Mouse (Mus musculus) CH12.LX (cell line): ENCODE results near the gene Chchd3. TPM values are rescaled to one million over a fixed set of nuclear protein-coding genes. Genes with fewer than 3 reads are reported as not detected.

Experiments
- DNase-seq: peaks from one replicate; pipeline ENCODE4 v3.0.0-alpha.2; 2013; ENCODE audit errors: extremely low read depth
- H3K27ac ChIP-seq: 2 replicates; pipeline ENCODE4 v1.5.1; 2012; ENCODE audit warnings: low read depth, mild to moderate bottlenecking, control low read depth, moderate library complexity; ENCODE audit not compliant: insufficient read depth
- H3K27me3 ChIP-seq: replicated peaks from 2 replicates; pipeline ENCODE3; 2012; ENCODE audit warnings: inconsistent platforms
- H3K36me3 ChIP-seq, 2 experiments: replicated peaks in 1 of 2; 2 replicates each; pipeline versions ENCODE3 to v1.6.1; 2012; ENCODE audit warnings: inconsistent platforms in 1 of 2, low read length in 1 of 2, mild to moderate bottlenecking in 1 of 2, mixed read lengths in 1 of 2, moderate library complexity in 1 of 2; ENCODE audit not compliant: control insufficient read depth in 1 of 2, insufficient read depth in 1 of 2
- H3K4me1 ChIP-seq, 2 experiments: 2 replicates each; pipeline ENCODE4 v1.6.1; 2012; ENCODE audit warnings: inconsistent platforms in 1 of 2, moderate library complexity in 1 of 2; ENCODE audit not compliant: insufficient read depth in 2 of 2, control insufficient read depth in 1 of 2
- H3K4me2 ChIP-seq: 2 replicates; pipeline ENCODE4 v1.6.1; 2012; ENCODE audit warnings: low read depth, mild to moderate bottlenecking, control low read depth; ENCODE audit not compliant: poor library complexity, insufficient read depth, severe bottlenecking
- H3K4me3 ChIP-seq, 3 experiments: fragments of 150-350 bp in 1 of 3; sonication (generic) in 1 of 3; replicated peaks in 1 of 3; 2 replicates each; pipeline versions ENCODE3 to v1.5.1; 2011 to 2012; ENCODE audit warnings: low read depth in 2 of 3, low read length in 2 of 3, mild to moderate bottlenecking in 2 of 3, moderate library complexity in 2 of 3, control low read depth in 1 of 3, improper control_type of control experiment in 1 of 3, inconsistent platforms in 1 of 3, mixed read lengths in 1 of 3; ENCODE audit not compliant: poor library complexity in 1 of 3
- H3K79me2 ChIP-seq: replicated peaks from 2 replicates; pipeline ENCODE4 v1.6.1; 2012; ENCODE audit warnings: mild to moderate bottlenecking, moderate library complexity; ENCODE audit not compliant: control insufficient read depth, poor library complexity, insufficient read depth, severe bottlenecking; ENCODE audit errors: extremely low read depth
- H3K9ac ChIP-seq: 2 replicates; pipeline ENCODE4 v1.6.1; 2012; ENCODE audit warnings: low read depth, mild to moderate bottlenecking, control low read depth, moderate library complexity; ENCODE audit not compliant: insufficient read depth
- H3K9me3 ChIP-seq: replicated peaks from 2 replicates; pipeline ENCODE3; 2012; ENCODE audit warnings: low read length, inconsistent platforms, mixed read lengths
- CHD2 ChIP-seq: IDR thresholded peaks from 2 replicates; pipeline ENCODE4 v1.6.1; 2011; ENCODE audit warnings: low read length, improper control_type of control experiment
- E2F4 ChIP-seq: IDR thresholded peaks from 2 replicates; pipeline ENCODE4 v1.6.1; 2011; ENCODE audit warnings: low read depth, low read length, improper control_type of control experiment; ENCODE audit not compliant: insufficient replicate concordance
- EP300 ChIP-seq: IDR thresholded peaks from 2 replicates; pipeline ENCODE4 v1.6.1; 2011; ENCODE audit warnings: low read length, improper control_type of control experiment
- ETS1 ChIP-seq: conservative IDR thresholded peaks from 2 replicates; pipeline ENCODE4 v1.6.1; 2012; ENCODE audit warnings: low read depth, mild to moderate bottlenecking, inconsistent platforms, low read length, improper control_type of control experiment, moderate library complexity
- GABPA ChIP-seq: IDR thresholded peaks from 2 replicates; pipeline ENCODE4 v1.6.1; 2012; ENCODE audit warnings: low read depth, low read length, improper control_type of control experiment, inconsistent platforms; ENCODE audit not compliant: insufficient replicate concordance
- HCFC1 ChIP-seq: IDR thresholded peaks from 2 replicates; pipeline ENCODE4 v1.6.1; 2012; ENCODE audit warnings: low read depth, mild to moderate bottlenecking, inconsistent platforms, low read length, improper control_type of control experiment
- IRF4 ChIP-seq: IDR thresholded peaks from 2 replicates; pipeline ENCODE4 v1.6.1; 2014; ENCODE audit warnings: low read depth, mild to moderate bottlenecking, inconsistent platforms, low read length, improper control_type of control experiment
- KAT2A ChIP-seq: IDR thresholded peaks from 2 replicates; pipeline ENCODE4 v1.6.1; 2012; ENCODE audit warnings: low read length, improper control_type of control experiment, inconsistent platforms; ENCODE audit not compliant: insufficient replicate concordance
- MAZ ChIP-seq: IDR thresholded peaks from 2 replicates; pipeline ENCODE4 v1.6.1; 2012; ENCODE audit warnings: low read depth, mild to moderate bottlenecking, inconsistent platforms, low read length, improper control_type of control experiment, moderate library complexity
- MEF2A ChIP-seq: IDR thresholded peaks from 2 replicates; pipeline ENCODE4 v1.6.1; 2014; ENCODE audit warnings: low read depth, mild to moderate bottlenecking, inconsistent platforms, low read length, improper control_type of control experiment, borderline replicate concordance
- NELFE ChIP-seq: IDR thresholded peaks from 2 replicates; pipeline ENCODE4 v1.6.1; 2011; ENCODE audit warnings: low read depth, low read length, improper control_type of control experiment
- NRF1 ChIP-seq: IDR thresholded peaks from 2 replicates; pipeline ENCODE4 v1.6.1; 2014; ENCODE audit warnings: low read depth, mild to moderate bottlenecking, inconsistent platforms, low read length, improper control_type of control experiment, moderate library complexity
- PAX5 ChIP-seq: IDR thresholded peaks from 2 replicates; pipeline ENCODE4 v1.6.1; 2012; ENCODE audit warnings: low read length, inconsistent platforms, mixed read lengths
- POLR2A ChIP-seq: IDR thresholded peaks from 2 replicates; pipeline ENCODE4 v1.6.1; 2011; ENCODE audit warnings: low read depth, mild to moderate bottlenecking, improper control_type of control experiment, low read length
- RAD21 ChIP-seq: IDR thresholded peaks from 2 replicates; pipeline ENCODE4 v1.6.1; 2011; ENCODE audit warnings: low read depth, mild to moderate bottlenecking, low read length, improper control_type of control experiment, moderate library complexity
- RCOR1 ChIP-seq: conservative IDR thresholded peaks from 2 replicates; pipeline ENCODE4 v1.6.1; 2012; ENCODE audit warnings: low read depth, mild to moderate bottlenecking, inconsistent platforms, low read length, improper control_type of control experiment
- TBP ChIP-seq: conservative IDR thresholded peaks from 2 replicates; pipeline ENCODE4 v1.6.1; 2011; ENCODE audit warnings: low read depth, low read length, improper control_type of control experiment
- TCF12 ChIP-seq: IDR thresholded peaks from 2 replicates; pipeline ENCODE4 v1.6.1; 2014; ENCODE audit warnings: low read depth, mild to moderate bottlenecking, inconsistent platforms, low read length, improper control_type of control experiment
- USF2 ChIP-seq: conservative IDR thresholded peaks from 2 replicates; pipeline ENCODE4 v1.6.1; 2011; ENCODE audit warnings: low read depth, low read length, improper control_type of control experiment
- ZKSCAN1 ChIP-seq: IDR thresholded peaks from 2 replicates; pipeline ENCODE4 v1.6.1; 2012; ENCODE audit warnings: low read depth, inconsistent platforms, low read length, improper control_type of control experiment, borderline replicate concordance
- dilution Hi-C: fragments of 300-500 bp; cut with MboI; formaldehyde crosslinking; loops from 2 replicates; pipeline ENCODE4 v1.14.3; 2020; ENCODE audit warnings: low sequenced_read_pairs; ENCODE audit not compliant: extremely low pct_unique_long_range_greater_than_20kb, extremely low pct_ligation_motif_present
- in situ Hi-C: fragments of 300-500 bp; cut with MboI; formaldehyde crosslinking; loops from 3 replicates; pipeline ENCODE4 v1.14.3; 2019; ENCODE audit warnings: low sequenced_read_pairs, low pct_ligation_motif_present, low pct_unique_long_range_greater_than_20kb, mixed read lengths
- polyA plus RNA-seq: library from polyadenylated mRNA; unstranded; fragments of >175 nt; gene quantifications from 2 replicates; pipeline ENCODE4 v1.2.1, GENCODE M21; 2012; ENCODE audit warnings: low read depth; ENCODE audit not compliant: insufficient read length
- total RNA-seq, 2 experiments: library from RNA; depleted of rRNA; stranded (reverse); fragments of 300-350 nt in 1 of 2; fragments of >200 nt in 1 of 2; gene quantifications; 2 replicates each; pipeline ENCODE4 v1.2.3; 2012 to 2014

Gene Chchd3
- total and polyA plus RNA-seq, 3 experiments = 116 to 197 (median 133) TPM

GRCm38 (mm10) chr6:32944956-32945355, 115.1 kb downstream of the Chchd3 start:
- TF ChIP-seq TBP (no peak), CHD2 (no peak), IRF4 (no peak), RAD21 (no peak), EP300 (no peak), PAX5 (no peak), KAT2A (no peak), POLR2A (no peak), NELFE (no peak), ETS1 (no peak), ZKSCAN1 (no peak)
- Histone ChIP-seq H3K9ac (no peak overlapping the region), H3K36me3 (peaks cover 0 to 2% of the 10 kb centered on the region in 2 experiments), H3K9me3 (no peaks in the 10 kb centered on the region), H3K4me3 (no peak overlapping the region), H3K27ac (no peak overlapping the region), H3K79me2 (no peaks in the 10 kb centered on the region), H3K4me1 (peaks cover 0 to 6% of the 10 kb centered on the region in 2 experiments; a peak in 2 of 4 replicates), H3K27me3 (no peaks in the 10 kb centered on the region), H3K4me2 (no peak overlapping the region)
- in situ Hi-C loops (no loop called here), dilution Hi-C loops (no loop called here)
- DNase-seq = no peak

- Histone ChIP-seq H3K27ac (no peak overlapping the region), H3K4me1 (no peaks in the 10 kb centered on the region), H3K79me2 (no peaks in the 10 kb centered on the region), H3K4me3 (no peak overlapping the region), H3K9me3 (no peaks in the 10 kb centered on the region), H3K36me3 (peaks cover 0 to 2% of the 10 kb centered on the region in 2 experiments), H3K27me3 (no peaks in the 10 kb centered on the region), H3K4me2 (no peak overlapping the region), H3K9ac (no peak overlapping the region)
- no peak for TF ChIP-seq TCF12
- TF ChIP-seq CHD2 = no peak
- no peak for TF ChIP-seq IRF4
- no peak for DNase-seq
- in situ Hi-C loops (no loop called here), dilution Hi-C loops (no loop called here)
Measured at GRCm38 (mm10) chr6:32943651-32944050, 116.4 kb downstream of the Chchd3 start.

GRCm38 (mm10) chr6:32940299-32940698, 119.8 kb downstream of the Chchd3 start:
- in situ Hi-C loops = no loop called here

More at GRCm38 (mm10) chr6:32940299-32940698, 119.8 kb downstream of the Chchd3 start:
- Histone ChIP-seq H3K9ac (no peak overlapping the region), H3K4me1 (no peaks in the 10 kb centered on the region), H3K27ac (no peak overlapping the region), H3K9me3 (no peaks in the 10 kb centered on the region), H3K4me3 (no peak overlapping the region), H3K27me3 (no peaks in the 10 kb centered on the region), H3K79me2 (no peaks in the 10 kb centered on the region), H3K36me3 (peaks cover 0 to 2% of the 10 kb centered on the region in 2 experiments), H3K4me2 (no peak overlapping the region)
- dilution Hi-C loops = no loop called here
- no peak for TF ChIP-seq HCFC1
- TF ChIP-seq RCOR1 = no peak
- no peak for TF ChIP-seq USF2
- no peak for TF ChIP-seq POLR2A
- TF ChIP-seq GABPA = no peak
- TF ChIP-seq MEF2A = no peak
- no peak for TF ChIP-seq NRF1
- TF ChIP-seq PAX5 = no peak
- TF ChIP-seq NELFE = no peak
- TF ChIP-seq MAZ = no peak
- no peak for TF ChIP-seq EP300
- TF ChIP-seq E2F4 = no peak
- no peak for DNase-seq
